Mouse (Mus musculus): ENCODE data around the gene Myh2.

The Myh2 gene

DNA sequence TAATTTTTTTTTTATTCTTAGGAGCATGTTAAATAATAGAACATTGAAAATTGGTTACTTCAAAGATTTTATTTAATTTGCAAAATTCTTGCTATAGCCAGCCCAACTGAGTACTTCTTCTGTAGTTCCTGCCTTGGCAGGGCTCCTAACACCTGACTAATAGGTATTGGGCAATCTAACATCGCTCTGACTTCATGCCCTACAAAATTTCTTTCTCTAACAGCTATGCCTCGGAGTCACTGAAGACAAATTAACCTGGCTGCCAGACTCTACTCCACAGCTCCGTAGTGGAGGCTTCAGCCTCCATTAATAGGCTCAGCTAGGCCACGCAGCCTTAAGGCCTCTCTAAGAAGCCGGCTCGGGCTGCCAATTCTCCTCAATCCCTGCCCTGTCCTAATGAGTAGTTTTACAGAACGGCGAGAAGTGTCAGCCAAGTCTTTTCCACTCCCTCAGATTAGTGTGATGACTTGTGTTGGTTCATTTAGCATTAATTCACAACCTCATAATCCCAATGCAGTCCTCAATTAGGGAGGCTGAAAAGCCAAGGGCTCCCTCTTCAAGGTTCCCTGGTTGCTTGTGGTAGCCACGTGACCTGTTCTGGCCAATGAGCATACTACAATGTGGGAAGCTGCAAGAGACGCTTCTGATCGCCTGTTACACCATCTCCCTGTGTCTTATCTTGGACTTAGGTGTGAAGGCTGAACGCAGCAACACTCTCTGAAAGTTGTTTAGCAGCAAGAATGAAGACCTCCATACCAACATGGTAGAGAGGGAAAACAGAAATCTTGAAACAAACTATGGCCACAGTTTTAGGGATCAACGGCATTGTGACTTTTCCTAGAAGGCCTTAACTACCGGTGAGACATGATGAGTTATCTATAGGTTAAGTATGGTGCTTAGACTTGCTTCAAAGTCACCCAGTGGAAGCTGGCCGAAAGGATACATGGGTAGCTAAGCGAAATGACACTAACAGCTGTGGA lies 18.9 kb upstream of the Myh2 start:
- no peak for DNase-seq (ENCODE audit: low spot score in 2 of 2)

DNA sequence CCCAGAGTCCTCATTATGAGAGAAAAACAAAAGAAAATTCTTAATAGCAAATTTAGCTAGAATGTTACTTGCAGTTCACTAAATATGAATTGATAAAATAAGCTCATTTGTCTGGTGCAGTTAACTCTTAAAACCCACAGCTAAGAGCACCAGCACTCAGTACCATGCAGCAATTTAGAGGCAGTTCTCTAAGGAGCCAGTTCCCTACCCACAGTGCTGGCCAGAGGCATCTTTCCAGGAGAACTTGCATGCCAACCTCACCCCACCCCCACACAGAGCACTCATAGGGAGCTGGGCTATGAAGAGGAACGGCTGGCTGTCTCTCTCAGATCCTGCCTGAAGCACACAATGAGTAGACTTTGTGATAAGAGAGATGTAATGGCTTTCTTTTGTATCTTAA lies 17.7 kb upstream of the Myh2 start:
- DNase-seq (ENCODE audit: low spot score in 2 of 2) = peak; percentile 55 to 65

DNA sequence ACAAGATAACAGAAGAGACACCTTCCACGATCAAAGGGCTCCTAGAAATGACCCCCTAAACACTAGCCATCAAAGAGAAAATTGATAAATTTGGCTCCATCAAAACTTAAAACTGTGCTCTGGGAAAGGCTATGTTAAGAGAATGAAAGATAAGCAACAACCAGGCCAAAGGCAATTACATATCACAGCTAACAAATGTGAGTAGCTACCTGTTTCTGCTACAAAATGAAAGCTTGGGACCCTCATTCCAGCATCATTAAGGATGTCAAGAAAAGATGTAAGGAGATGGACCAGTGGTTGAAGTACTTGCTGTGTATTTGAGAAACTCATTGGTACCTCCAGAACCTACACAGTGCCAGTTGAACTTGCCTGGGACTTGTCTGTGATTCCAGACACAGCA lies 17.0 kb upstream of the Myh2 start:
- DNase-seq (ENCODE audit: low spot score in 2 of 2) = no peak

- no peak for DNase-seq (ENCODE audit: low spot score in 2 of 2)
Measured at GRCm38 (mm10) chr11:67155650-67156049, 15.2 kb upstream of the Myh2 start.

DNA sequence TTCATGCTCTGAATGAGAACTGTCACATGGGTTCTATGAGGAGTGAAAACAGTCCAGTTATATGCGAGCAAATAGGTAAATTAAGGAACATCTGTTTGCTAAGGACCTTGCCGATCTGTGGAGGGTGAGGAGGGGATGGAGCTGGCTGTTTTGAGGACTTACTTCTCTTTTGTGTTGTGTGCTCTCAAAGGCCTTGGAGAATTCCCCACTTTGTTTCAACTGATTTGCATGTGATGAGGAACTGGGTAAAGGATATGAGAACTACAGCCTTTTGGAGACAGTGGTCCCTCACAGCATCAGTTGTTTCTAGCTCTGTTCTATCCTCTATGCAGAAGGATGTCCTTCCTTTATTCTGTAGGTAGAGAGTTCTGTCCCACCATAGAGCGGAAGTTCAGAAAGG lies 10.7 kb upstream of the Myh2 start:
- no peak for DNase-seq (ENCODE audit: low spot score in 2 of 2)

DNA sequence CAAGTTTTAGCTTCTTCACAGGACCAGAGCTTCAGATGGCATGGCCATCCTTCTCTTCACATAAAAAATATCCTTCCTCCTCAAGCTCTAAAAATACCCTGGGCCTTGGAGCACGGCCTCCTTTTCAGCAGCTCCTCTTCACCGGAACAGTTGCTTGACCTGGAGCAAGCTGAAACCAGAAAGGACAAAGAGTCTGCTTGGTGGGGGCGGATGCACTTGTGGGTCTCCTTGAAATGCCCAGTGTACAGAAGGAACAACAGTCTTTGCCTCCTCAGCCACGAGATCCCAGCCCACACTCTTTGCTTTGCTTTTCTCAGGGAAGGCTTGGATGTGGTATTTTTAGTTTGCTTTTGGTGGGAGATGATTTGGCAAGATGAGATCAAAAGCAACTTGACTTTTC lies 7.1 kb upstream of the Myh2 start:
- DNase-seq (ENCODE audit: low spot score in 2 of 2) = peak; percentile 49 to 55

DNA sequence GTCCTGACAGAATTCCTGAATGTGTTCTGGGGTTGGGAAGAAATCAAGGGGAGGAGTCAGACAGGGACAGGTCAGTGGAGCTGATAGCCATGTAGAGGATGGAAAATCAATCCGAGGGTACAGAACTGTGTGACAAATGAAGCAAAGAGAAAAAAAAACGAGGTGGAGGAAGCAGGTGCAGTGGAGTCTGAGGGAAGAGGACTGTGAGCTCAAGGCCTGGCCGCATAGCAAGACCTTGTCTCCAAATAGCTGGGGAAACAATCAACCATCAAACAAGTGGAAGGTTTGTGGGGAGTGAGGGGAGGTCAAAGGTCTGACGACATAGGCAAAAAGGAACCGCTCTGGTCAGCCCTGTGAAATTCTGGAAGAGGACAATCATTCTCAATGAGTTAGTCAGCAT lies 6.0 kb upstream of the Myh2 start:
- DNase-seq (ENCODE audit: low spot score in 2 of 2) = no peak

DNA sequence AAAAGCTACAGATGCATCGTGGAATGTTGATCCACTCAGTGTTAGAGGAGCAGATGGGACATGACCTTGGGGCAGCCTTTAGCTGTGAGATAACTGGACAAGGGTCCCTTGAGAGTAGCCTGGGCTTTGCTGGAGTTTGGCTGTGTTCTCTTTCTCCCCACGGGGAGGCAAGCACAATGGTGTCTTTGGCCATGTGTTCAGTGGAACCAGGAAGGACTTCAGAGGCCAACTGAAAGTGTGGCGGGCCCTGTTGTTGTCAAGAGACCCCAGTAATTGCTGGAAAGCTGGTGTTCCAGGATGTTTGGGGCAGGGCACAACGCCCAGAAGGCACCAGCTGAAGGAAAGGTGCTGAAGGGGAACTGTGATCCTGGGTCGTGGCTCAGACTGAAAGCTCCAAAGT lies 1.5 kb upstream of the Myh2 start:
- DNase-seq (ENCODE audit: low spot score in 2 of 2) = no peak

GRCm38 (mm10) chr11:67172439-67172838 lies 1.6 kb downstream of the Myh2 start:
- DNase-seq (ENCODE audit: low spot score in 2 of 2) = no peak

GRCm38 (mm10) chr11:67176376-67176775 lies 5.5 kb downstream of the Myh2 start:
- DNase-seq (ENCODE audit: low spot score in 2 of 2) = no peak

DNA sequence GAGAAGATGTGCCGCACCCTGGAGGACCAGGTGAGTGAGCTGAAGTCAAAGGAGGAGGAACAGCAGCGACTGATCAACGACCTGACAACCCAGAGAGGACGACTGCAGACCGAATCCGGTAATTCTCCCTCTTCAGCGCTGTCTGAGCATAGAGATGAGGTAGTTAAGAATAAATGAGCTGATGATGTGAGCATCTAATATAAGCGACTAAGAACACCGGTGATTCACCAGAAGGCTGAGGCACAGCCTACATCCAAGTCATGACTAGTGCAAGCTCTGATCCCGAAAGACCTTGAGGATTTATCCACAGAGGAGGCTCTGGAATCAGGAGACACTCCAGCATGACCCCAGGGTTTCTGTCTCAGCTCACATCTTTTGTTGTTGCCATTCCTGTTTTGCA lies 19.5 kb downstream of the Myh2 start:
- DNase-seq (ENCODE audit: low spot score in 2 of 2) = peak in 1 of 2 experiments; percentile 18

GRCm38 (mm10) chr11:67190814-67191213 lies 20.0 kb downstream of the Myh2 start:
- DNase-seq (ENCODE audit: low spot score in 2 of 2) = peak; percentile 12 to 28

GRCm38 (mm10) chr11:67191496-67191895 lies 20.7 kb downstream of the Myh2 start:
- no peak for DNase-seq (ENCODE audit: low spot score in 2 of 2)

DNA sequence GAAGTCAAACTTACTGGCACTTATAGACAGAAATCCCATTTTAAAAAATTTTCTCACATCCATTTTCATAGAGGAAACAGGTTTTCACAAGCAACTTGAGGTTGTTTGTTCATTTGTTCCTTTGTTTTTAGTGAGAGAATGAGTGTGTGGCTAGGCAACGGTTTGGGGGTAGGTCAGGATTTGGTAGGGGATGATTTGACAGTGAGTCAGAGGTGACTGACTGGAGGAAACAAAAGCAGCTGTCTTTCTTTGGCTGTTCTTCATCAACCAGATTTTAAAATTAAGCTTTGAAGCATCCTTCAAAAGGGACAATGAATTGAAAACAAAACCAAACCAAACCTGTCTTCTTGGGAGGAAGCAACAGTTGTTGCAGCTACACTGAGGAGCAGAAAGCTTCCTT lies 28.5 kb downstream of the Myh2 start:
- no peak for DNase-seq (ENCODE audit: low spot score in 2 of 2)

DNA sequence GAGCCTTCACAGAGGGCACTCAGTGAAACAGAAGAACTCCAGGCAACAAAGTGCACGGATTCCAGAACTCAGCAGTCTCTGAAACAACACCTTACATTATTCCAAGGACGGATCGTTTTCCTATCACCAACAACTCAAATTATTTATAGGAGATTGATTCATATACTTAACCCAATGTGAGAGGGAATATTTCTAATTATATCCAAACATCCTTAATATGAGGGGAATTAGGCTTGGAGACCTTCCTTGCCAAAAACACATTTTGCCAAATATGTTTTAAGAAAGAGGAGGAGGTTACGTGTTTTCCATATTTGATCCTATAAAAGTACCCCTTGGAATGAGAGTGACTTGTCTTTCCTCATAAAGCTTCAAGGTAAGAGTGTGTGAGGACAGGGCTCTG lies 28.9 kb downstream of the Myh2 start, which contains the start of gene Myh1:
Gene Myh1 (plus strand): TSS at position 301 of the 400 bp plus-strand sequence.
- DNase-seq (ENCODE audit: low spot score in 2 of 2) = no peak

DNA sequence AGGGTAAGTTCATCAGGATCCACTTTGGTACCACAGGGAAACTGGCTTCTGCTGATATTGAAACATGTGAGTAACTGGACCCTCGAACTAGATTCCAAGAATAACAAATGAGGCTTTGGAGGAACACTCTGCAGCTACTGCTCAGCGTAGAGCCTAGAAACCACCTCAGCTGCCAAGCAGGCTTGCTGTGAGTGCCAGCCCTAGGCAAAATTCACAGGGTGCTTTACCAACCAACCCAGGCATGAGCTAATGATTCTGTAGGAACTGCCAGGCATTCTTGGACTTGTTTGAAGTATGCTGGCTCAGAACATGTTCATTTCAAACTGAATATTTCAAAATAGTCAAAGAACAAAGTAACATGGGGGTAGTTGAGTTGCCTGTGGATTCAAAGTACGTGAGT lies 33.9 kb downstream of the Myh2 start:
- DNase-seq (ENCODE audit: low spot score in 2 of 2) = no peak

- peak; percentile 18 to 50 for DNase-seq (ENCODE audit: low spot score in 2 of 2)
Measured at GRCm38 (mm10) chr11:67221803-67222202, 51.0 kb downstream of the Myh2 start.

DNA sequence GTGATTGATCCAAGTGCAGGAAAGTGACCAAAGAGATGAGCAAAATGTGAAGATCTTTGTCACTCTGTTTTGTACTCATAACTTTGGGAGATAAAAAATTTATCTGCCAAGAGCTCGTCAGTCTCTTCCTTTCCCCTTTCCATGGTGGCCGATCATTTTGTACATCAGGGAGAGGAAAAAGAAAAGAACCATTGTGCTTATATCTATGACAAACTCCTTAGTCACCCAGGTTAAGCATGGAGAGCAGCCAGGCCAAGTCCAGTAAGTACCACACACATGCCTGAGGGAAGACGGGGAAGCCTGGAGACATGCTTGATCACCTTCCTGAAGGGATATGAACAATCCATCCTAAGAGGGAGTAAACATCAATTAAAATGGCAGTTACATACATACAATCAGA lies 53.6 kb downstream of the Myh2 start:
- DNase-seq (ENCODE audit: low spot score in 2 of 2) = no peak

GRCm38 (mm10) chr11:67228731-67229130 lies 57.9 kb downstream of the Myh2 start:
- DNase-seq (ENCODE audit: low spot score in 2 of 2) = no peak

GRCm38 (mm10) chr11:67229166-67229565 lies 58.3 kb downstream of the Myh2 start:
- DNase-seq (ENCODE audit: low spot score in 2 of 2) = peak; percentile 23 to 37

DNA sequence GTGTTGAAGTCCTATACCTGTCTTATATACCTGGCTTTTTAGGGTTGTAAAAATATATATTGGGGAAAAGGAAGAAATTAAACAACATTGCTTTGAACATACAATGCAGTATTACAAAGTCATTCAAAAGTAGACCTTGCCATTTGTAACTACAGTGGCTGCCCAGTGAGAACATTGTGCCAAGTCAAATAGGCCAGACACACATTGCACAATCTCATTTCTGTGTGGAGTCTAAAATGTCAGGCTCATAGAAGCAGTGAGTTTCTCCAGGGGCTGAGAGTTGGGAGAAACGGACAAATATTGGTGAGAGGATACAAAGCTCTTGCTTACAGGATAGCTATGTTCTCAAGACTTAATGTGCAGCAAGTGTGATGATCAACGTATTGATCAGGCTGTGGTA lies 59.1 kb downstream of the Myh2 start:
- DNase-seq (ENCODE audit: low spot score in 2 of 2) = no peak

DNA sequence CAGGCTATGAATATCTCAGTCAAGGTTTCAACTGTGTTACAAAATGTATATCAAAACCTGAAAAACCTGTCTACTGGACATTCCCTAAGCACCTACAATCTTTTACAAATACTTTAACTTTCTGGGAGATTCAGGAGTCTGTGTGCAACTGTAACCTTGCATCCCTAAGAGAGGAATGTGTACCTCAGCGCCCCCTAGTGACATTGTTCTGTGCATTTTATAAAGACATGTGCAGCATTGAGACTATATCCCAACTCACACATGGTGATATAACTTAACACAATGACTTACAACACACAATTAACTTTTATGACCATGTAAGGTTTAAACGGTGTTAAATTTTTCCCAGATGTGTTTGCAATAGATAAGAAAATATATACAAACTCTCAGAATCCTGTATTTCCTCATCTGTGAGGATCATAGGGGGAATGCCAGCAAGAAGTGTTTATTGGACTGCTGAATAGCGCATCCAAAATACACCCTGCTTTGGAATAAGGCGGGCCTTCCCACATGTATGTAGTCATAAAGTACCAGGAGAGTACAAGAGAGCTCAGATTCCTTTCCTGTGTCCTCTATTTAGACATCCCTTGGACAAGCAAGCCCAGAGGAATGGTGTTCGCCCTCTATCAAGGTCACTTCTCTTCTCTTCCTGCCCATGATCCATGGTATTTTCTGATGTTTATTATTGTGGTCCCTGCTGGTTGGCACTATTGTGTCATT lies 65.0 kb downstream of the Myh2 start:
- peak; percentile 49 to 51 for DNase-seq (ENCODE audit: low spot score in 2 of 2)

DNA sequence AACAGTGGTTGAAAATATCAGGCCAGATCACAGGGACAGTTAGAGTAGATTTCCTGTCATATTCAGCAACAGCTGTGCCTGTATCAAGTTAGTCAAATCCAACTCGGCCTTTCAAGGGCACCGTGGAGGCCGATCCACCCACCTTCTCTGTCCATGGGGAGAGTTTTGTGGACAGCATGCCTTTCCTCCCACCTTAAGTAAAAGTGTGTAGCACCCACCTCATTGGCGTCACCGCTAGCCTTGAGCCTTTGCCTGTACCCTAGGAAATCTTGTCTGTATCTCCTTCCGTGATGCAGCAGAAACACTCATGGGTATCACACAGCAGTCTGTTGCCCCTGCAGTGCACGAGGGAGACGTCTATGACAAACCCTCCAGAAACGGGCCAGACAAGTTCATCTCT lies 66.0 kb downstream of the Myh2 start:
- DNase-seq (ENCODE audit: low spot score in 2 of 2) = no peak

Data from right cerebral cortex, adult 2 months (tissue).